Mouse (Mus musculus): ENCODE measurements around the gene Eps15.

Gene Eps15

DNA sequence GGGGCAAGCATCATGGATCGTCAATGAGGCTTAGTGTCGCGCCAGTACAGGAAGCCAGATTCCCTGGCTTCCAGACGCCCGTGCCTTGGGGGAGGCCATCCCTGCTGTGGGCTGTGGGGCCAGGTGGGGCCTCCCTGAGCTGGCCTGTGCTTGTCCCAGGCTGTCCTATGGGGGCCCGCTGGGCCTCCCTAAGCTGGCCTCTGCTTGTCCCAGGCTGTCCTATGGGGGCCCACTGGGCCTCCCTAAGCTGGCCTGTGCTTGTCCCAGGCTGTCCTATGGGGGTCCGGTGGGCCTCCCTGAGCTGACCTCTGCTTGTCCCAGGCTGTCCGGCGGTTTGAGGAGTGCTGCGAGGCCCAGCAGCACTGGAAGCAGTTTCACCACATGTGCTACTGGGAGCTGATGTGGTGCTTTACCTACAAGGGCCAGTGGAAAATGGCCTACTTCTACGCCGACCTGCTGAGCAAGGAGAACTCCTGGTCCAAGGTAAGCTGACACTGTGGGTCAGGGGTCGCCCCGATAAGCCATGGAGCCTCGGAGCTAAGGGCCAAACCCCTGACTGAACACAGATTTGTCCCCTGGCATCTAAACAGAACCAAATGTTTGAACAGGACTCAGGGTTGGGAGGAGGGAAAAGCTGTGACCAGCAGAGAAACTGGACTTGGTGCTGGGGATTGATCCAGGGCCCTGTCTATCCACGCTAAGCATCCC is 152.8 kb downstream of the Eps15 start:
- ATAC-seq (ENCODE audit: low TSS enrichment) = no peak

DNA sequence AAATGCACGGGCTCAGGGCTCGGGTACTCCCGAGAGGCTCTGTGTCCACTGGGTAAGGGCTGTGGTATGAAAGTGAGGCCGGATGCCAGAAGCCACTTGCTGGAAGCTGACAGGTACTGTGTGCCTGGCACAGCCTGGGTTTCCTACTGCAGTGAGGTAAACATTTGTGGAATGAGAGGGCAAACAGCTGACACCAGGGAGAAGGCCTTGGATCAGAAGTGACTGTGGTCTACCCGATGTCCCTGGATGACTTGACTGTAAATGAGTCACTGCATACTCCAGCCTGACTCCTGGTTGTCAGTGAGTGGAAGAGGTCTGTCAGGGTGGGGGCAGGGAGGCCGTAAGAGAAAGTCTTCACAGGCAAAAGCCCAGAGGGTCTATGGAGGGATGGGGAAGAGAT is 153.6 kb downstream of the Eps15 start:
- no peak for ATAC-seq (ENCODE audit: low TSS enrichment)

DNA sequence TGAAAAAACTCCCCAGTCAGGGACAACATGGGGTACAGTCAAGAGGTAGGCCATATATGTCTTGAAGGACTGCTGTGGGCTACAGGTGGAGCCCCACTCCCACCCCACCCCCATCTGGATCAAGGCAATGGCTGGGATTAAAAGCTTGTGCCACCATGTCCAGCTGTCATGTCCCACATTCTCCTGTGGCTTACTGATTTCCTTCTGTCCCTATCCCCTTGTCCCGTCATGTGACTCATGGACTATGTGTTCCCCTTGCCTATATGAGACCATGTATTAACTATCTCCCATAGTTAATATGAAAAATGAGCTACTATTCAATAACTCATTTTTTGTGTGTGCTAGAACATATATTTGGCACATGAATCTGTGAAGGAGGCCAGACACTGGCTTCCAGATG is 154.2 kb downstream of the Eps15 start:
- ATAC-seq (ENCODE audit: low TSS enrichment) = no peak
